Comparison of ENCODE assay signal across 25 mouse cellular contexts in the genomic region with DNA sequence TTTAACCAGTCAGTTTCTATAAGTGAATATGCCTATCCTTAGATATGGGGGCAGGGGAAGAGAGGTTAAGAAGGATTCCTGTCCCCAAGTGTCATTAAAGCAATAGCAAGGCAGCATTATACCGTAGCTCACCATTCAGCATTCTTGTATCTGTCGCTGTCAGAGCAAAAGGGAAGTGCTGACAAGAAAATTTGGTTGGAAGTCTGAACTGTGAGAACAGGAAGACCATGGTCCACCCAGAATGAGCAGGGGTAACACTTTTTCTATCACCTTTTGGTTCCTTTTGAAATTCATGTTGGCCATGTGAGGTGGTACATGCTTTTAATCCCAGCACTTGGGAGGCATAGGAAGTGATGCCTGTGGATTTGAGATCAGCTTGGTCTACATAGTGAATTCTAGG. TPM values are rescaled to one million over a fixed set of nuclear protein-coding genes. Genes with fewer than 3 reads are reported as not detected.
DNase-seq lines count a peak whose midpoint lies in the region; ATAC-seq and TF ChIP-seq lines count a peak whose summit lies in the region.
"Had no signal": no experiment of that assay in that cellular context is flagged by ENCODE, and none has a peak within 500 bp of the region (broad histone marks: within the 10 kb centered on the region; RNA-seq: fewer than 3 reads in every experiment).

No protein-coding gene starts in this region.

- H3K79me2 ChIP-seq in MEL (ENCODE audit: control insufficient read depth, insufficient read depth, low read length, poor library complexity): peaks cover 5% of the 10 kb centered on the region; the same call in 1 of the 2 replicates

- no peak for TF ChIP-seq CTCF in liver, postnatal 0 days (IDR thresholded peaks at IDR 0.05; ENCODE audit: low read depth)
- no peak for TF ChIP-seq CTCF in MEL (IDR thresholded peaks at IDR 0.05 in 2 of 3, conservative IDR thresholded peaks at IDR 0.05 in 1 of 3; ENCODE audit: control insufficient read depth in 1 of 3, insufficient read depth in 1 of 3, low read depth in 2 of 3, low read length in 3 of 3, poor library complexity in 1 of 3, severe bottlenecking in 1 of 3)

- no peaks in the 10 kb centered on the region for H3K27me3 ChIP-seq in liver, postnatal 0 days (ENCODE audit: insufficient read depth, low read length)
- H3K27me3 ChIP-seq in liver, embryonic 12.5 days (replicated peaks): no peaks in the 10 kb centered on the region
- no peaks in the 10 kb centered on the region for H3K27me3 ChIP-seq in MEL (ENCODE audit: control insufficient read depth in 1 of 2, insufficient read depth in 2 of 2, low read length in 2 of 2)
- H3K27me3 ChIP-seq: embryonic facial prominence, embryonic 13.5 days; forebrain, embryonic 12.5 days; heart, embryonic 15.5 days; hindbrain, embryonic 13.5 days; Patski had no signal

- peak overlapping the region; percentile 47 for H3K4me2 ChIP-seq in liver, postnatal 0 days (ENCODE audit: low read depth, low read length)
- H3K4me2 ChIP-seq in liver, embryonic 12.5 days: no peak overlapping the region
- H3K4me2 ChIP-seq: embryonic facial prominence, embryonic 13.5 days; forebrain, embryonic 12.5 days; heart, embryonic 15.5 days; hindbrain, embryonic 13.5 days had no signal

- H3K27ac ChIP-seq in liver, postnatal 0 days (ENCODE audit: low read depth): no peak overlapping the region
- no peak overlapping the region for H3K27ac ChIP-seq in liver, embryonic 12.5 days
- no peak overlapping the region for H3K27ac ChIP-seq in MEL (ENCODE audit: control insufficient read depth, low read depth, low read length)
- H3K27ac ChIP-seq: embryonic facial prominence, embryonic 13.5 days; forebrain, embryonic 12.5 days; heart, embryonic 10.5 days; hindbrain, embryonic 13.5 days; hindbrain, postnatal 0 days had no signal

- H3K36me3 ChIP-seq in liver, postnatal 0 days (replicated peaks; ENCODE audit: insufficient read depth, low read length): 0 out of 2 replicates have a peak, but pooled peaks cover 3% of the 10 kb centered on the region
- H3K36me3 ChIP-seq in liver, embryonic 12.5 days: no peaks in the 10 kb centered on the region
- peaks cover 0 to 16% of the 10 kb centered on the region in 2 experiments; a peak in 3 of 4 replicates for H3K36me3 ChIP-seq in MEL (ENCODE audit: control insufficient read depth in 1 of 2, insufficient read depth in 2 of 2, low read length in 2 of 2)
- H3K36me3 ChIP-seq: embryonic facial prominence, embryonic 13.5 days; forebrain, embryonic 12.5 days; heart, embryonic 10.5 days; heart, embryonic 15.5 days; hindbrain, embryonic 13.5 days had no signal

- no peak for TF ChIP-seq EP300 in liver, postnatal 0 days (IDR thresholded peaks at IDR 0.05; ENCODE audit: low read depth)
- no peak for TF ChIP-seq EP300 in MEL (IDR thresholded peaks at IDR 0.05; ENCODE audit: low read depth in 1 of 2, low read length in 2 of 2)

- no peak overlapping the region for H3K9ac ChIP-seq in liver, postnatal 0 days (replicated peaks)
- H3K9ac ChIP-seq in liver, embryonic 12.5 days: no peak overlapping the region
- no peak overlapping the region for H3K9ac ChIP-seq in MEL (ENCODE audit: control insufficient read depth, low read depth, low read length, poor library complexity, severe bottlenecking)
- H3K9ac ChIP-seq: embryonic facial prominence, embryonic 13.5 days; forebrain, embryonic 12.5 days; heart, embryonic 15.5 days; hindbrain, embryonic 13.5 days had no signal

- DNase-seq in liver, postnatal 0 days: no peak
- DNase-seq in MEL (ENCODE audit: low read depth, low spot score) (peak; percentile 31), MEL-GATA-1-ER (ENCODE audit: extremely low read depth, low read depth) (peak; percentile 55)
- DNase-seq in frontal cortex, postnatal 10 days (ENCODE audit: low spot score in 2 of 2): no peak
- DNase-seq in left cerebral cortex, postnatal 14 days (ENCODE audit: low spot score in 2 of 2): no peak
- DNase-seq: adrenal gland, postnatal 14 days; cerebellum, adult 11-12 months; cerebellum, adult 9-10 months; cerebellum, postnatal 25 days; gastrocnemius, postnatal 14 days; heart, adult 18-20 months; heart, postnatal 14 days had no signal

- WGBS in liver, postnatal 0 days (ENCODE audit: insufficient replicate concordance): 50% methylated on average over 2 of the region's 2 CpGs
- WGBS in liver, embryonic 12.5 days (ENCODE audit: insufficient replicate concordance): 36% methylated on average over 2 of the region's 2 CpGs

- no peaks in the 10 kb centered on the region for H3K9me3 ChIP-seq in liver, postnatal 0 days (ENCODE audit: low read length)
- H3K9me3 ChIP-seq in liver, embryonic 12.5 days (replicated peaks): no peaks in the 10 kb centered on the region
- H3K9me3 ChIP-seq in MEL (replicated peaks; ENCODE audit: insufficient read depth, low read length): no peaks in the 10 kb centered on the region
- H3K9me3 ChIP-seq: embryonic facial prominence, embryonic 13.5 days; forebrain, embryonic 12.5 days; G1E; heart, embryonic 10.5 days; heart, embryonic 15.5 days; hindbrain, embryonic 13.5 days had no signal

- TF ChIP-seq POLR2A in MEL (IDR thresholded peaks at IDR 0.05; ENCODE audit: control insufficient read depth in 1 of 2, insufficient read depth in 1 of 2, low read depth in 1 of 2, low read length in 2 of 2, poor library complexity in 1 of 2): no peak

- no peak for ATAC-seq in liver, postnatal 0 days
- ATAC-seq in liver, embryonic 12.5 days: no peak
- peak; percentile 45 for ATAC-seq in megakaryocyte, adult 5-6 weeks (ENCODE audit: poor library complexity, severe bottlenecking)
- ATAC-seq: activated CD4-positive, CD25-positive, alpha-beta regulatory T cell, adult 4 months; CD4-positive, CD25-positive, alpha-beta regulatory T cell, adult 4 months; forebrain, embryonic 16.5 days; hindbrain, postnatal 0 days; Patski had no signal

- TF ChIP-seq RAD21 in MEL (IDR thresholded peaks at IDR 0.05; ENCODE audit: low read depth, low read length): no peak

- H3K4me1 ChIP-seq in liver, postnatal 0 days (ENCODE audit: insufficient read depth): no peaks in the 10 kb centered on the region; the same call in 1 of the 2 replicates
- H3K4me1 ChIP-seq in liver, embryonic 12.5 days: peaks cover 40% of the 10 kb centered on the region
- H3K4me1 ChIP-seq in MEL (ENCODE audit: control insufficient read depth in 1 of 2, insufficient read depth in 2 of 2, low read length in 2 of 2): peaks cover 4 to 21% of the 10 kb centered on the region in 2 experiments; a peak in 3 of 4 replicates
- H3K4me1 ChIP-seq: embryonic facial prominence, embryonic 13.5 days; forebrain, embryonic 12.5 days; hindbrain, embryonic 13.5 days had no signal

- H3K4me3 ChIP-seq in liver, postnatal 0 days (ENCODE audit: low read depth, low read length): peak overlapping the region; percentile 35
- H3K4me3 ChIP-seq in liver, embryonic 12.5 days: no peak overlapping the region
- H3K4me3 ChIP-seq in MEL (ENCODE audit: control insufficient read depth in 1 of 2, insufficient read depth in 1 of 2, low read depth in 2 of 2, low read length in 2 of 2): no peak overlapping the region
- H3K4me3 ChIP-seq: embryonic facial prominence, embryonic 13.5 days; forebrain, embryonic 12.5 days; heart, embryonic 10.5 days; heart, embryonic 15.5 days; hindbrain, embryonic 13.5 days had no signal

- intact Hi-C loops in left cerebral cortex, postnatal 14 days (cut with DNase I): no loop called here

TF ChIP-seq in MEL, 35 proteins besides CTCF, POLR2A, EP300 and RAD21 (continues in another document):
- TF ChIP-seq KAT2A (conservative IDR thresholded peaks at IDR 0.05; ENCODE audit: low read depth, low read length) (no peak), MYC (IDR thresholded peaks at IDR 0.05; ENCODE audit: low read depth, low read length) (no peak), GATA1 (IDR thresholded peaks at IDR 0.05; ENCODE audit: low read depth, low read length) (no peak)

RNA-seq across cellular contexts. Expression of a gene that starts 1.4 kb away (rescaled TPM):
- 3.9 and 5.4 TPM in 2 replicates for polyA plus RNA-seq in liver, postnatal 0 days (2015; fragmentation: Nextera tagmentation; extraction: Ambion mirVana)
- polyA plus RNA-seq in liver, embryonic 12.5 days (2016; fragmentation: Nextera tagmentation; extraction: Ambion mirVana): 4.0 and 4.4 TPM in 2 replicates
- total RNA-seq in MEL (2012; rRNA removed): 2.8 and 5.9 TPM in 2 replicates
- polyA plus RNA-seq in MEL (2012; ENCODE audit: insufficient read depth in 1 of 2, insufficient read length in 2 of 2, low read depth in 1 of 2, low replicate concordance in 2 of 2, missing spikeins in 1 of 2): 1 to 10 TPM in 1 of 2 experiments, not detected in 1; 9.4 TPM
- 126 and 132 TPM in 2 replicates for total RNA-seq in megakaryocyte, adult 5-6 weeks (2015)
- total RNA-seq in megakaryocyte, adult 5-6 weeks (2017): 71.5 and 74.6 TPM in 2 replicates
- total RNA-seq in left cerebral cortex, postnatal 14 days (2021): 1 to 10 TPM in 1 of 2 experiments, under 1 TPM in 1; 0.95 to 1.6 TPM
- polyA plus RNA-seq: forebrain, embryonic 16.5 days had no signal

RNA-seq across cellular contexts. Expression of a gene that starts 28.1 kb away (rescaled TPM):
- 28.9 and 32.4 TPM in 2 replicates for polyA plus RNA-seq in liver, postnatal 0 days (2015; fragmentation: Nextera tagmentation; extraction: Ambion mirVana)
- polyA plus RNA-seq in liver, embryonic 12.5 days (2016; fragmentation: Nextera tagmentation; extraction: Ambion mirVana): 86.6 and 90.0 TPM in 2 replicates
- total RNA-seq in MEL (2012; rRNA removed): 103 and 116 TPM in 2 replicates
- 100 to 1,000 TPM in 1 of 2 experiments, not detected in 1; 204 TPM for polyA plus RNA-seq in MEL (2012; ENCODE audit: insufficient read depth in 1 of 2, insufficient read length in 2 of 2, low read depth in 1 of 2, low replicate concordance in 2 of 2, missing spikeins in 1 of 2)
- 22.3 and 23.0 TPM in 2 replicates for total RNA-seq in megakaryocyte, adult 5-6 weeks (2015)
- 11.8 and 14.0 TPM in 2 replicates for total RNA-seq in megakaryocyte, adult 5-6 weeks (2017)
- total RNA-seq in left cerebral cortex, postnatal 14 days (2021): 10 to 100 TPM; 54.6 to 61.6 TPM

RNA-seq across cellular contexts. Expression of a gene that starts 28.8 kb away (rescaled TPM):
- polyA plus RNA-seq in liver, postnatal 0 days (2015; fragmentation: Nextera tagmentation; extraction: Ambion mirVana): 436 and 461 TPM in 2 replicates
- polyA plus RNA-seq in liver, embryonic 12.5 days (2016; fragmentation: Nextera tagmentation; extraction: Ambion mirVana): 368 TPM in 2 replicates
- total RNA-seq in MEL (2012; rRNA removed): 309 and 313 TPM in 2 replicates
- polyA plus RNA-seq in MEL (2012; ENCODE audit: insufficient read depth in 1 of 2, insufficient read length in 2 of 2, low read depth in 1 of 2, low replicate concordance in 2 of 2, missing spikeins in 1 of 2): 100 to 1,000 TPM in 1 of 2 experiments, not detected in 1; 344 TPM
- total RNA-seq in megakaryocyte, adult 5-6 weeks (2015): 442 and 475 TPM in 2 replicates
- 501 and 520 TPM in 2 replicates for total RNA-seq in megakaryocyte, adult 5-6 weeks (2017)
- 100 to 1,000 TPM; 295 to 299 TPM for total RNA-seq in left cerebral cortex, postnatal 14 days (2021)

RNA-seq across cellular contexts. Expression of a gene that starts 42.4 kb away (rescaled TPM):
- 0.28 and 0.40 TPM in 2 replicates for polyA plus RNA-seq in liver, postnatal 0 days (2015; fragmentation: Nextera tagmentation; extraction: Ambion mirVana)
- polyA plus RNA-seq in liver, embryonic 12.5 days (2016; fragmentation: Nextera tagmentation; extraction: Ambion mirVana): 0.45 and 0.77 TPM in 2 replicates
- 0.62 and 0.65 TPM in 2 replicates for total RNA-seq in MEL (2012; rRNA removed)
- polyA plus RNA-seq in MEL (2012; ENCODE audit: insufficient read depth in 1 of 2, insufficient read length in 2 of 2, low read depth in 1 of 2, low replicate concordance in 2 of 2, missing spikeins in 1 of 2): 1 to 10 TPM in 1 of 2 experiments, not detected in 1; 2.2 TPM
- 6.0 and 18.8 TPM in 2 replicates for total RNA-seq in megakaryocyte, adult 5-6 weeks (2015)
- total RNA-seq in megakaryocyte, adult 5-6 weeks (2017): 3.0 and 5.4 TPM in 2 replicates
- total RNA-seq in left cerebral cortex, postnatal 14 days (2021): 1 to 10 TPM; 1.3 to 1.6 TPM

Comparison
In these comparisons a context has a peak if more than half of its experiments do, and no peak if none do; other contexts are left out.
1. DNase-seq: peak in MEL (single experiment) and MEL-GATA-1-ER (single experiment); none in liver, postnatal 0 days (single experiment), frontal cortex, postnatal 10 days (0 of 2) and left cerebral cortex, postnatal 14 days (0 of 2).
2. RNA of a gene that starts 1.4 kb away (total RNA-seq): 71.5 to 132 TPM in megakaryocyte, adult 5-6 weeks; 2.8 to 5.9 TPM in MEL and 0.95 to 1.6 TPM in left cerebral cortex, postnatal 14 days; every median in the first group is over 10 times any median in the second.